Mouse (Mus musculus): ENCODE results near the gene Prss46.

DNA sequence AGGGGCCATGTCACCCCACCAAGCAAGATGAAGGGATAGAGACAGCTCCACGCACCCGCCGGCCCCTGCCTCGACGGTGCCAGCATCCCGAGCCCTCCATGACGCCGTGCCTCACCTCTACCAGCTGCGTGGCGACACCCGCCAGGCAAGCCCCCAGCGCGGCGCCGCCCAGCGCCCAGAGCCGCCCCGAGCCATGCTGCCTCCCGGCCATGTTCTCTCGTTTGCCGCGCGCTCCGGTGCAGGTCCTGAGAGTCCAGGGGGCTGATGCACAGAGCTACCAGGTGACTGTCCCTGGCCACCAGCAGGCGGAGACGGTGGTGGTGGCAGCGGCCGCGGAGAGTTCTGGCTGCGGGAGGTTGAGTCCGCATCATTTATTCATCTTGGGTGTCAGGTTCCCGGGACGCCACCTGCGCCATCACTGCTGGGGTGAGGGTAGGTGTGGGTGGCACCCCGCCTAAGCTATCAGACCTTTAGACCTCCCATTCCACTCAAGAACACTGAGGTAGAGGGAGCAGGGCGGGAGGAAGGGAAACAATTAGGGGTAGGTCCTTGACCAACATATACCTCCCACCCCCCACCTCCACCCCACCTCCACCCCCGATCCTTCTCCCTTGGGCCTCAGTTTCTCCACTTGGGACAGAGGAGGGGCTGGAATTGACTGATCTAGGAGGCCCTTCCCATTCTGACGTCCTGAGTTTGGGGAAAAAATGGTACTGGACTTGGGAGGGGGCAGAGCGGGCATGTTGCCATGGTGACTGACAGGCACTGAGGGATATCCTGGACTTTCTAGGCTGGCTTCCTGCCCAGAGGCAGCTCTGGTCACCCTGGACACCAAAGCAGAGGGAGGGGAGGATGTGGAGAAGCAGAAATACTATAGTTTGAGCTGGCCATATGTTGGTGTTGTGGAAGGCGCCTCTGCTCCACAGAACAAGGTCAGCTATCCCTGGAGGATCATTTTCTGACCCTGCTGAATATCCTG, 29.7 kb downstream of the Prss46 start:
- TF ChIP-seq POLR2A (IDR thresholded peaks at IDR 0.05; ENCODE audit: control insufficient read depth, low read depth, low read length) (no peak), CTCF (IDR thresholded peaks at IDR 0.05; ENCODE audit: control insufficient read depth, insufficient read depth, insufficient replicate concordance, low read depth, low read length) (no peak)

Data from testis, adult 2 months (tissue).